Mouse (Mus musculus): ENCODE data around the gene Xirp1.

DNA sequence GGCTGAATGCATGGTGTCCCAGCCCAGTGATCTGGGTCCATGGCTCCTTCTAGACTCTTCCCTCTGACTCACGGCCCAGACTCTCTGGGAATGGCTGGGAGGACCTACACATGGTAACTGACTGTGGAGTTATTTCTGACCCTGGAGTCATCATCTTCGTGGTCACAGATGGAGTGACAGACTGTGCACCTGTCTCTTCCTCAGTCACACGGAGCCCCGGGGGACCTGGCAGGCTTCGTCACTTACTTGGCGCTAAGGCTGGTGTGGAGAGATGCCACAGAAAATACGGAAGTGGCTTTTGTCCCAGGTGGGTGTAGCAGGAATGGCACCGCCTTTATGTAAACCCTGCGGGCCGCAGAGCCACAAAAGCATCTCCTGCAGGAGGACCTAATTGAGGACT is 773 bp upstream of the Xirp1 start:
- TF ChIP-seq POLR2A (IDR thresholded peaks at IDR 0.05; ENCODE audit: control insufficient read depth in 1 of 2, insufficient read depth in 1 of 2, low read depth in 1 of 2, low read length in 2 of 2, poor library complexity in 1 of 2): no peak
- no peak for TF ChIP-seq CTCF (IDR thresholded peaks at IDR 0.05 in 2 of 3, conservative IDR thresholded peaks at IDR 0.05 in 1 of 3; ENCODE audit: control insufficient read depth in 1 of 3, insufficient read depth in 1 of 3, low read depth in 2 of 3, low read length in 3 of 3, poor library complexity in 1 of 3, severe bottlenecking in 1 of 3)
- no peak for TF ChIP-seq USF2 (IDR thresholded peaks at IDR 0.05; ENCODE audit: borderline replicate concordance in 1 of 2, insufficient read depth in 1 of 2, low read depth in 1 of 2, low read length in 2 of 2)
- TF ChIP-seq NELFE (IDR thresholded peaks at IDR 0.05; ENCODE audit: low read depth, low read length): no peak
- no peak for TF ChIP-seq BHLHE40 (IDR thresholded peaks at IDR 0.05; ENCODE audit: borderline replicate concordance, low read depth, low read length)
- no peak for TF ChIP-seq CHD2 (IDR thresholded peaks at IDR 0.05; ENCODE audit: low read length)
- no peak for TF ChIP-seq UBTF (IDR thresholded peaks at IDR 0.05; ENCODE audit: borderline replicate concordance, insufficient read depth, low read depth, low read length)
- TF ChIP-seq TBP (IDR thresholded peaks at IDR 0.05; ENCODE audit: low read depth, low read length): no peak
- TF ChIP-seq MAFK (IDR thresholded peaks at IDR 0.05; ENCODE audit: borderline replicate concordance, low read depth, low read length): no peak
- no peak for TF ChIP-seq ELF1 (IDR thresholded peaks at IDR 0.05; ENCODE audit: low read depth, low read length)
- TF ChIP-seq EP300 (IDR thresholded peaks at IDR 0.05; ENCODE audit: low read depth in 1 of 2, low read length in 2 of 2): no peak
- no peak for TF ChIP-seq USF1 (IDR thresholded peaks at IDR 0.05; ENCODE audit: low read depth, low read length)
